Mouse (Mus musculus): ENCODE measurements around the gene Prkca.
A peak's percentile ranks its signal among the peaks of the same experiment; 100 is the strongest.

Gene Prkca

GRCm38 (mm10) chr11:108210749-108211148 lies 133.0 kb downstream of the Prkca start:
- no peak for DNase-seq (ENCODE audit: low read depth, low spot score)

- no peak for DNase-seq (ENCODE audit: low read depth, low spot score)
Measured at GRCm38 (mm10) chr11:108206602-108207001, 137.1 kb downstream of the Prkca start.

- DNase-seq (ENCODE audit: low read depth, low spot score): no peak
Measured at GRCm38 (mm10) chr11:108204895-108205248, 138.9 kb downstream of the Prkca start.

- peak; percentile 47 for DNase-seq (ENCODE audit: low read depth, low spot score)
Measured at GRCm38 (mm10) chr11:108204202-108204894, 139.4 kb downstream of the Prkca start.

GRCm38 (mm10) chr11:108202835-108203234 lies 140.9 kb downstream of the Prkca start:
- no peak for DNase-seq (ENCODE audit: low read depth, low spot score)

DNA sequence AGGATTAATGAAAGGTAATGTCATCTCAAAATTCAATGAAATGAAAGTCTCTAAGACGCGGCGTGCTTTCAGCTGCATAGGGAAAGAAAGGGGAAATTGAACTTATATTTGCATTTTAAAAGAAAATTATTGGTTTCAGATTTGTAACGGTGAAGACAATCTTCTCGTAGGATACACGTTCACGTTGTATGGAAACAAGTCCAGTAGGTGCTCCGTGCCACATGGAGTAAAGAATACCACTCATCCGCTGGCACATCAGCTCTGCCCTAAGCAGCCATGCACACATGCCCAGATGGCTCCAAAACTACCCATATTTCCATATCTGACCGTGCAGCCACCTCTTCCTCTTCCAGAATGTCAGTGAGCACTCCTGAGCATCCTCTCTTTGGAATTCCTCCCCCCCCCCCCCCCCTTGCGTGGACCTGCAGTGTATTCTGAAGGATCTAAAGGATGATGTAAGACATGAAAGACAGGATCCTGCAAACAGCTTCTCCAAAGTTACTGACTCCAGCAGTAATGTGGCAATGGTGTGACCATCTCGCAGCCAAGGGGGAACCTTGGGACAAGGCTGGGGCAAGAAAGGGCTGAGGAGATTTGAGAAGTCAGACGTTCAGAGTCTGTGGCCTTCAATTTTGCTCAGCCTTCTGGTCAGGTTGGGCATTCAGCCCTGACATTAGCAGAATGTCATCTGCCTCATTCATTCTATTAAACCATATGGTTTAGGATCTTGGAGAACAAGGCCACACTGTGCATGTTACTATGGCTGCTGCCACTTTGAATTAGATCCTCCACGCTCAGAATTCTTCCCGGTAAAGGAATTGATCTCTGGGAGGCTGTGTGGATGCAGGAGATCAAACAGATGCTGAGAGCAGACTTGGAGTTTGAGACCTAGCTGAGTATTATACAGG lies 142.8 kb downstream of the Prkca start:
- DNase-seq (ENCODE audit: low read depth, low spot score): no peak

DNA sequence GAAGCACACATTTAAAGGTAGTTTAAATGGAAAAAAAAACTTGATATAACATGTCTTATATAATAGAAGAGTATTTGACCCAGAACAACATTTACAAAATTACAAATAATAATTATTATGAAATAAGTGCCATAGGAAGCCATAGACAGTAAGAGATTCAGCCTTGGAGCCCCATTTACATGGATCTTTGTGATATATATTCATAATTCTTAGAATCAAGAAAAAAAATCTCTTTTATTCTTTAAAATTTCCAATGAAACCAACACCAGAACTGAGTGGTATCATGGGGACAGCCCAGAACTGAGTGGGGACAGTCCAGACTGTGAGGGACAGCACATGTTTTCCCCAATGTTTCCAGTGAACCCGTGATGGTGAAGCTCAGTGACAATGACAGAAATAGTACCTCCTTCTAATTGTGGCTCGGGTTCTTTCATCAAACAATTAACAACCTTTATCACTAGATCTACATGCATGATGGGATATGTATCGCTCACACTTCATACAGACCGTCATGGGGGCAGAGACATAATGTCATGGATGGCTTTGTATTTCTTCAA lies 144.2 kb downstream of the Prkca start:
- no peak for DNase-seq (ENCODE audit: low read depth, low spot score)

GRCm38 (mm10) chr11:108198592-108198991 lies 145.1 kb downstream of the Prkca start:
- DNase-seq (ENCODE audit: low read depth, low spot score): no peak

DNA sequence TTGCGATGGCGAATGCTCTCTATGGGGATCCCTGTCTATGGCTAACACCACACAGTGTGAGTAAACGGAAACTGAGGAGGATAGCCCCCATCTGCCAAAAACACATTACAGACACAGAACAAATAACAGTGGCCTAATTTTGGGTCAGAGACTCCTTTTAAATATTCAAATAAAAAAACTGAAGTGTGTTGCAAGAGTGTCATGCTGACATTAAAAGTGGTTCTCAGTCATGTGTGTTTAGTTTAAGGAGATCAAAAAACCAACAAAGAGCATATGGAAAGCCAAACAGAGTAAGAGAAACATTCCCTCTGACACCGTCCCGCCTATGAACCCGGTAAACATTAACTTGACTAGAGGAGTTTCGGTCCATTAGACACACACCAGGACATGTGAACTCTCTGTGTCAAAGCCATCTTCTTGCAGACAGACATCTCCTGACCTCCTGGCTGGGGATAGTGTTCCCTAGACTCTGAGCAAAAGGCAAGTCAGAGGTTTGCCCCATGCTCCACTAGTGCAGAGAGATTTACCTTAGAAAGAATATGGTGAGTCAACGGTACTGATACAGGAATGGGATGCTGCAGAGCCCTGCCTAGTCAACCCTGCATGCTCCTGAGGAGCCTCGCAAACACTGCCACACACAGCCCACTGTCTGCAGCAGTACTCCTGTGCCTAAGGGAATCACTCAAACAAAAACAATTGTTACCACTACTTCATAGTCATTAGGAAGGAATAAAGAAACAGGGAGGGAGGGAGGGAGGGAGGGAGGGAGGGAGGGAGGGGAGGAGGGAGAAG lies 146.1 kb downstream of the Prkca start:
- DNase-seq (ENCODE audit: low read depth, low spot score): no peak

DNA sequence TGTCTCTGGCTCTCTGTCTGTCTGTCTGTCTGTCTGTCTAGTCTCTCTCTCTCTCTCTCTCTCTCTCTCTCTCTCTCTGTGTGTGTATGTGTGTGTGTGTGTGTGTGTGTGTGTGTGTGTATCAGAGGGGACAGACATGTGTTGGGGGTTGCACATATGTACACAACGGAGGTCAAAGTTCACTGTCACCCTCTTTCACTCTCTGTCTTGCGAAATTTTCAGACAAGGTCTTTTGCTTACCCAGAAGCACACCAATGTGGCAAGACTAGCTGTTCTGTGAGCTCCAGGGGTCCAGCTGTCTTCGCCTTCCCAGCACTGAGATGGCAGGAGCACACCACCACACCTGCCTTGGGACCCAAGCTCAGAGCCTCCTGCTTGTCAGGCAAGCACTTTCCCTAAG lies 146.9 kb downstream of the Prkca start:
- no peak for DNase-seq (ENCODE audit: low read depth, low spot score)

GRCm38 (mm10) chr11:108190298-108190697 lies 153.4 kb downstream of the Prkca start:
- no peak for DNase-seq (ENCODE audit: low read depth, low spot score)

DNA sequence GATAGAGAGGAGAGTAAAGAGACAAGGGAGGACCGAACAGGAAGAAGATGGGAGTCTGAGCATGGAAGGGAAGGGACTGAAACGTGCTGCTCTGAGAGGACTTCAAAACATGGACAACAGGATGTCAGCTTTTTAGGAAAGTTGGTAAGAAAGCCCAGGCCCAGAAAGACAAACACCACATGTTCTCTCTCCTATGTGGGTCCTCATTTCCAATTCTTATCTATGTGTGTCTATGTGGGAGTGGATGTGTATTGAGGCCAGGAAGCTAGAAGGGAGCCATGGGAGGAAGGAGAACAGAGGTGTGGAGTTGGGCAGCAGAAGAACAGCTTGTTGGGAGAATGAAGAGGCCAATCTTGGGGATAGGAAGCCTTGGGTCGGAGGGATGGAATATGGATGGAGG lies 154.4 kb downstream of the Prkca start:
- no peak for DNase-seq (ENCODE audit: low read depth, low spot score)

DNA sequence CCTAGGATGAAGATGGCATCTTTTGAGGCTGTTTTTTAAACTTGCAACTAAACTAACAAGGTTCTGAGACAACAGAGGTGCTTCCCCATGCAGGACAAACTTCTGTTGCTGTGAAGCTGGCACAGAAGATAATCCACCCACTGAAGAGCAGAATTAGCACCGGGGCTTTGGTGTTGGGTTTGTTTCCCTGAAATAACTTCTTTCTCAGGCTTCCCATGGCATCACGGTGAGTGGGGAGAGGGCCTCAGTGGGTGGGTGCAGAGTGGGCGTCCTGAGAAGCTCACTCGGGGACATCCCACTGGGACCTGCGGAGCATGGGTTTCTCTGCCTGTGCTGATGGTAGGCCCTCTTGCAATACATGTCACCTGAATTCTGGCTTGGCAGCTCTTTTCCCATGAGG lies 161.3 kb downstream of the Prkca start:
- DNase-seq (ENCODE audit: low read depth, low spot score): no peak

DNA sequence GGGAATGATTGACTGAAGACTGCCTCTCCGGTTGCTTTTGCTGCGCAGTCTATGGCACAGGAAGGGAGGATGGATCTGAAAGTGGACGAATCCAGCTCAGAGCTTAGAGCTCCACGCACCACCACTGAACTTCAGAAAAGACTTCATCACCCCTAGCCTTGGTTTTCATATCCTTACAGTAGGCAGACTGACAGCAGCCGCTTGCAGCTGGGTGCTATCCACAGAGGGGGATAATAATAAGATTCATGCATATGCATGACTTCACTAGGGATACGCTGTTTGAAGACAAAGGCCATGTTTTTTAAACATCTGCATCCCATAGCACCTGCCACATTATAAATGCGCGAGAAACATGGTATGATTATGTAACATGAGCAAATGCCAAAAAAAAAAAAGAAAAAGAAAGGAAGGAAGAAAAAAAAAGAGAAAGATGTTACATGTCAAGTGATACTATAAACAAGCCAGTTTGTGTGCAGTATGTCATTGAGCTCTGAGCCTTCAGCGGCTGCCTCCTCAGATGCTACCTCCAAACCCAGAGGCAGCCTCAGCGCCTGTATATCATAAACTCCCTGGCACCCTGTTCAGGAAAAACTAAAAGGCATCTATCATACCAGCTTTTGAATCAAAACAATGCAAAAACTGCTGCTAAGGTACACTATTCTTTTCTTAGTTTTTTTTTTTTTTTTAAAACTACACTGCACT lies 162.6 kb downstream of the Prkca start:
- no peak for DNase-seq (ENCODE audit: low read depth, low spot score)

GRCm38 (mm10) chr11:108178802-108179201 lies 164.9 kb downstream of the Prkca start:
- peak; percentile 66 for DNase-seq (ENCODE audit: low read depth, low spot score)

GRCm38 (mm10) chr11:108178258-108178657 lies 165.5 kb downstream of the Prkca start:
- peak; percentile 58 for DNase-seq (ENCODE audit: low read depth, low spot score)

- DNase-seq (ENCODE audit: low read depth, low spot score): no peak
Measured at GRCm38 (mm10) chr11:108176715-108177114, 167.0 kb downstream of the Prkca start.

- DNase-seq (ENCODE audit: low read depth, low spot score): peak; percentile 57
Measured at GRCm38 (mm10) chr11:108171917-108172316, 171.8 kb downstream of the Prkca start.

- no peak for DNase-seq (ENCODE audit: low read depth, low spot score)
Measured at GRCm38 (mm10) chr11:108171260-108171659, 172.5 kb downstream of the Prkca start.

GRCm38 (mm10) chr11:108170107-108170506 lies 173.6 kb downstream of the Prkca start:
- no peak for DNase-seq (ENCODE audit: low read depth, low spot score)

GRCm38 (mm10) chr11:108165725-108166124 lies 178.0 kb downstream of the Prkca start:
- DNase-seq (ENCODE audit: low read depth, low spot score): no peak
